Mouse (Mus musculus) liver, adult 2 months (tissue): ENCODE data around the gene Pigg.

ENCODE experiments used
- CTCF ChIP-seq: fragments of 200-500 bp; IDR thresholded peaks from 2 replicates; pipeline ENCODE4 v1.5.1; 2011; ENCODE audit warnings: low read depth, low read length, control low read depth
- POLR2A ChIP-seq: fragments of 200-500 bp; IDR thresholded peaks from 2 replicates; pipeline ENCODE4 v1.6.1; 2011; ENCODE audit warnings: low read length, control low read depth; ENCODE audit not compliant: insufficient read depth; ENCODE audit errors: extremely low read depth

- no peak for TF ChIP-seq POLR2A
- TF ChIP-seq CTCF = no peak
Measured at GRCm38 (mm10) chr5:108367871-108368332, 55.5 kb downstream of the Pigg start, which contains the start of gene Gm42517.
